Mouse (Mus musculus) thymus, postnatal 36 days (tissue): ENCODE measurements around the gene Pdcl3.
"Not testable (repeated sequence)": the region's sequence is repeated elsewhere in the genome, so short reads cannot be mapped to it uniquely, and the experiment has no call there.

Experiments
- DNase-seq, 2 experiments: peaks; one replicate each; pipeline ENCODE4 v3.0.0; 2022; ENCODE audit warnings: mixed read lengths in 2 of 2

Gene Pdcl3

GRCm38 (mm10) chr1:39025840-39026239 is 40.4 kb downstream of the Pdcl3 start:
- peak; percentile 52 to 54 for DNase-seq

DNA sequence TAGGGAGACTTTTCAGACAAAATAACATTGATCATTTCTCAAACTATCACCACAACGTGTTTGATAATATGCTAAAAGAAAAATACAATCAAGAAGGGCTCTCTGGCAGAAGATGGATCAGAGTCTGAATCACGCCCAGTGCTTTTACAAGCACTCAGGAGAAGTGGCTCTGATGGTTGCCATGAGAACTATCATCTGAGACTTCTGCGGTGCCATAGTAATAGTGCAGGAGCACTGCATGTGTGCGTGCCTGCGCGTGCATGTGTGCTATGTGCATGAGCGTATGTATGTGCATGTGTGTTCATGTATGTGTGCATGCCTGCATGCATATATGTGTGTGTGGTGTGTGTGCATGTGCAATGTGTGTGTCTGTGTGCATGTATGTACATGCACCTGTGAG is 43.8 kb downstream of the Pdcl3 start:
- DNase-seq: no peak

DNA sequence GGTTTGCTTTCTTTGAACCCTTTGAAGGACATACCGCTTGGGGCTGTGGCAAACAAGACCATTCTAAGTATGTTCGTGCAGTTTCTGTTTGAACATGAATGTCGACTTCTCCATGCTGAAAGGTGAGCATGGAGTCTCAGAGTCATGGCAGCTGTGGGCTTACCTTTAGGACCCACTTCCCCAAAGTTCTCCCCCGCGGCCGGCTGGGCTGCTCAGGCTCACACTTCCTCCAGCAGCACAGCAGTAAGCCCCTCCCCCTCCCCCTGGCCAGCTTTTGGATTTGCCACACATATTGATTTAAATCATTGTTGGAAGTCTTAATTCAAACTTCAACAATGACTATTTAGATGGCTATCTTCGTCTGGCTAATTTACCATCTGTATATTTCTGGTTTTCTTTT is 44.7 kb downstream of the Pdcl3 start:
- DNase-seq: peak in 1 of 2 experiments; percentile 51

DNA sequence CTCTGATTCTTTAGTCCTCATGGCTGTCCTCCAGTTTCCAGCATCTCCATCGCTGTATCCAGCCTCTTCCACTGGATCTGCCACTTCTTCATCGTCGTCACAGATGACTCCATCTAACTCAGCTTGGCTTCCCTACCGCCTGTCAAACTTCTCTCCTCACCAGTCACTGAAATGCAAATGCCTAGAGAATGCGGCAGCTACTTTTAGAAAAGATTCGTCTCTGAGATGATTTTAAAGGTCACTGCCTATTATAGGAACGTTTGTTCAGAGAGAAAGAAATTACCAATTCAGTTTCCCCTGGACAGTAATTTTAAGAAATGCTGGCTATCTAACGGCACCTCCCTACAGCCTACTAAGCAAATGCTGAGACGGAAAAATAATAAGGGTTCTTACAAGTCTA is 50.4 kb downstream of the Pdcl3 start:
- no peak for DNase-seq

GRCm38 (mm10) chr1:39042188-39042587 is 56.8 kb downstream of the Pdcl3 start:
- DNase-seq: no peak

- DNase-seq: not testable (repeated sequence)
Measured at GRCm38 (mm10) chr1:39044442-39044841, 59.0 kb downstream of the Pdcl3 start.

DNA sequence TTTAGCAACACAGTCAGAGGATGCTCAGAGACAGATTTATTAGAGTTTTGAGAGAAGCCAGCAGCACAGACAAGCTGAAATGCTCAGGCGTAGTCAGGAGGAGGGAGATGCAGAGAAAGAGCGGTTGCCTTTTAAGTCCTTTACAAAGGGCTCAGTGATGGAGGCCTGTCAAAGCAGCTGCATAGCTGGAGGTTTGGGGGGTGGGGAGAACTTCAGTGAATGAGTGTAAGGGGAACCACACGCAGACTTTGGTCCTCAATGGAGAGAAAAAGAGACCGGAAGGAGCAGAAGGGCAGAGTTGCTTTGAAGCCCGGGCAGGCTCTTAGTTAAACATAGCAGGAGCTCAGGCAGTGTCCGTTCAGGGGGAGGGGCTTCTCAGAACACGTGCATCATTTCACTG is 61.3 kb downstream of the Pdcl3 start:
- peak; percentile 60 to 81 for DNase-seq
